Mouse (Mus musculus) liver, embryonic 12.5 days (tissue): ENCODE data around the gene Becn1. TPM values are rescaled to one million over a fixed set of nuclear protein-coding genes. Genes with fewer than 3 reads are reported as not detected.
A peak's percentile ranks its signal among the peaks of the same experiment; 100 is the strongest.

ENCODE experiments used
- ATAC-seq: fragments of 200-750 bp; cut with Nextera tagmentation; 2 replicates; pipeline ENCODE4 v1.8.0; 2017; ENCODE audit warnings: moderate number of reproducible peaks, mild to moderate bottlenecking, moderate library complexity
- H3K27ac ChIP-seq: fragments of 300-500 bp; sonication (generic); 2 replicates; pipeline ENCODE4 v1.5.1; 2016; ENCODE audit warnings: mild to moderate bottlenecking
- H3K27me3 ChIP-seq: fragments of 300-500 bp; sonication (generic); replicated peaks from 2 replicates; pipeline ENCODE4 v1.6.1; 2016; ENCODE audit warnings: mild to moderate bottlenecking, moderate library complexity
- H3K36me3 ChIP-seq: fragments of 300-500 bp; sonication (generic); 2 replicates; pipeline ENCODE4 v1.6.1; 2016; ENCODE audit warnings: mild to moderate bottlenecking, moderate library complexity
- H3K4me1 ChIP-seq: fragments of 300-500 bp; sonication (generic); 2 replicates; pipeline ENCODE4 v1.6.1; 2016
- H3K4me2 ChIP-seq: fragments of 300-500 bp; sonication (generic); 2 replicates; pipeline ENCODE4 v1.6.1; 2016; ENCODE audit warnings: mild to moderate bottlenecking, moderate library complexity
- H3K4me3 ChIP-seq: fragments of 300-500 bp; sonication (generic); 2 replicates; pipeline ENCODE4 v1.5.1; 2016; ENCODE audit warnings: mild to moderate bottlenecking, moderate library complexity
- H3K9ac ChIP-seq: fragments of 300-500 bp; sonication (generic); 2 replicates; pipeline ENCODE4 v1.6.1; 2016; ENCODE audit warnings: mild to moderate bottlenecking, moderate library complexity
- H3K9me3 ChIP-seq: fragments of 300-500 bp; sonication (generic); replicated peaks from 2 replicates; pipeline ENCODE4 v1.6.1; 2016; ENCODE audit warnings: mild to moderate bottlenecking, moderate library complexity
- WGBS: fragments of 180-500 bp; shearing (Covaris S2); methylation state at CpG from one replicate; pipeline ENCODE4 v1.1.7; 2016; ENCODE audit not compliant: insufficient replicate concordance; 5-methylcytosine and 5-hydroxymethylcytosine counted together
- polyA plus RNA-seq: library from polyadenylated mRNA; unstranded; fragments of >200 nt; fragmentation: Nextera tagmentation; extraction: Ambion mirVana; gene quantifications from 2 replicates; pipeline ENCODE4 v1.2.1, GENCODE M21; 2016

Becn1 gene
- 115 and 119 TPM in 2 replicates for polyA plus RNA-seq

DNA sequence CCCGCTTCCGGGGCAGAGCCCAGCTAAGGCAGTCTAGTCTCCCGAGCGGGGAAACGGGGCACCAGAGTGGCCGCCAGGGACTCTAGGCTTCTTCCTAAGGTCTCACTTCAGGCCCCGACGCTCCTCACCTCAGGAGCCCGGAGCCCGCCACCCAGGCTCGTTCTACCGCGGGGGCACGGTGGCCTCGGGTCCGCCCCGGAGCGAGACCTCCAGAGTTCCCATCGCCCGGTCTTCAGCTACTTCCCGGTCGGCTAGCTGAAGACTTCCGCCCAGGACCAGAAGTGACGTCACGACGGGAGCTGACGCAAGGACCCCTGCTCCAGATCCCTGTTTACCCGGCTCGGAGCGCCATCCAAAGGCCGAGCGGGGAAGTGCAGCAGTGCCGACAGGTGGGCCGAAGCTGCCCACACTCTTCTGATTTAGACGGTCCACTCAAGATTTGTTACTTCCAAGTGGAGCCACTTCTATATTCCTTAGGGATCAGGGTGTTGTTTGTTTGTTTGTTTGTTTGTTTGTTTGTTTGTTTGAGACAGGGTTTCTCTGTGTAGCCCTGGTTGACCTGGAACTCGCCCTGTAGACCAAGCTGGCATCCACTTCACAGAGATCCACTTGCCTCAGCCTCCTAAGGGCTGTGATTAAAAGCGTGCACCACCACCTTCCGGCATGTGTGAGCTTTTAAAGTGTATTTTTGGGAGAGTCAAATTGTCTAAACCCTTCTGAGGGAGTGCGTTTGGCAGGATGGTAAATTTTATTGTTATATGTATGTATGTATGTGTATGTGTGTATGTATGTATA is at the start of gene Becn1:
Gene Becn1 (minus strand): TSS at position 283 of the 795 bp plus-strand sequence.
- Histone ChIP-seq H3K27ac (peak within 1 kb of the TSS; percentile 86), H3K9ac (peak within 1 kb of the TSS; percentile 95), H3K36me3 (peaks cover 31% of the 10 kb centered on the region), H3K4me1 (peaks cover 37% of the 10 kb centered on the region), H3K4me3 (peak within 1 kb of the TSS; percentile 96), H3K9me3 (no peaks in the 10 kb centered on the region), H3K4me2 (peak within 1 kb of the TSS; percentile 92), H3K27me3 (peaks cover 11% of the 10 kb centered on the region; the same call in 1 of the 2 replicates)
- 8% methylated on average over 39 of the region's 39 CpGs for WGBS
- peak; percentile 94 for ATAC-seq

DNA sequence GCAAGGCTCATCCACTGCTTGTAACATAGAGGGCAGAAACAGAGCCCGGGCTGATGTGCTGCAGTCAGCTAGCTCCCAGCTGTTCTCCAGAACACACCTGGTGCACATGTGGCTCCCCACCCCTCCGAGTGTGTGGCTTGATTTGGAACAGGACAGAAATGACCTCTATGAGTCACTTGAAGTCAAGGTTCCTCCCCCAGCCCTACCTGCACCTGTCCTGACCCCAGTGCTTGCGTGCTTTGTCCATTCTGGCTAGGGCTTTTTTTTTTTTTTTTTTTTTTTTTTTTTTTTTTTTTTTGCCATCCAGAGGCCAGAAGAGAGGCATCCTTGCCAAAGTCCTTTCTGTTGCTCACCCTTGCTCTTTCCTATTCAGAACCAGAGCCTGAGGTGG is 49.6 kb upstream of the Becn1 start:
- Histone ChIP-seq H3K4me2 (no peak overlapping the region), H3K4me3 (no peak overlapping the region), H3K4me1 (0 out of 2 replicates have a peak, but pooled peaks cover 4% of the 10 kb centered on the region), H3K27me3 (peaks cover 21% of the 10 kb centered on the region), H3K27ac (no peak overlapping the region), H3K9ac (no peak overlapping the region), H3K36me3 (no peaks in the 10 kb centered on the region), H3K9me3 (no peaks in the 10 kb centered on the region)
- 54% methylated on average over 3 of the region's 3 CpGs for WGBS
- ATAC-seq, result no peak

GRCm38 (mm10) chr11:101351100-101351720 is 49.1 kb upstream of the Becn1 start:
- no peaks in the 10 kb centered on the region for H3K9me3 ChIP-seq
- 0 out of 2 replicates have a peak, but pooled peaks cover 4% of the 10 kb centered on the region for H3K4me1 ChIP-seq
- H3K27ac ChIP-seq, result no peak overlapping the region
- no peak overlapping the region for H3K4me2 ChIP-seq
- no peaks in the 10 kb centered on the region for H3K36me3 ChIP-seq
- peaks cover 21% of the 10 kb centered on the region for H3K27me3 ChIP-seq
- H3K9ac ChIP-seq, result no peak overlapping the region
- 54% methylated on average over 11 of the region's 11 CpGs for WGBS
- ATAC-seq, result no peak
- H3K4me3 ChIP-seq, result no peak overlapping the region

DNA sequence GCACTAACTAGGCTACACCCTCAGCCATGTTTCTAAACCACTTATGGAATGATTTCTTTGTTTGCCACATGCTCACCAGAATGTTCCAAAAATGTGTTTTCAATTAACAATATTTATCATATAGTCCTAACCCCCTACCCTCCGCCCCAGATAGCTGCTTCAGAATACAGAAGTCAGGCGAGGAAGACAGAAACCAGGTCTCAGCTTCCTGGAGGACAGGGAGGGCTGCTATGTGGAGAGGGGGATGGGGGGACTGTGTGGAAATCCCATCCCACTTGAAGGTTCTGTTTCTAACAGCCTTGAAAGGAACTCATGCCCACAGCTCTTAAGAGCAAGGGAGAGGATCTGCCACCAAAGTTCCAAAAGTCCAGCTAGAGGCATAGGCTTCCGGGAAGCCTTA is 47.1 kb upstream of the Becn1 start:
- Histone ChIP-seq H3K36me3 (no peaks in the 10 kb centered on the region), H3K9me3 (no peaks in the 10 kb centered on the region), H3K27ac (no peak overlapping the region), H3K4me2 (no peak overlapping the region), H3K27me3 (peaks cover 21% of the 10 kb centered on the region), H3K9ac (no peak overlapping the region), H3K4me1 (0 out of 2 replicates have a peak, but pooled peaks cover 3% of the 10 kb centered on the region), H3K4me3 (no peak overlapping the region)
- no peak for ATAC-seq
- WGBS, result 54% methylated on average over 3 of the region's 3 CpGs

DNA sequence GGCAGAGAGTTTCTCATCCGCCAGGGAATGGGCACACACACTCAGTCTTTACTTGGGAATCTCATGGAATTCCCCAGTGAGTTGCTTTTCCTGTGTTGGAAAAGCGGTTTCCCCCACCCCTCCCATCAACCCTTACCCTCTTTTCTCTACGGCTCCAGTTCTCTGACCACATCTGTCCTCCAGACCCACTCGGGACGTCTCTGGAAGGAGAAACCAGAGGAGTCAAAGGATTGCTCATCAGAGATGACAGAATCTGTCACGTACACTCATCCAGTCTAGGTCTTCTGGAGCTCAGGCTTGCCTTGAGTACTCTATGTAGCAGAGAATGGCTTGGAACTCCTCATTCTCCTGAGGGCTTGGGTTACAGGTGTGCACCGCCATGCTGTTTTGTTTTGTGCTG is 46.7 kb upstream of the Becn1 start:
- no peaks in the 10 kb centered on the region for H3K36me3 ChIP-seq
- no peak for ATAC-seq
- 57% methylated on average over 7 of the region's 7 CpGs for WGBS

DNA sequence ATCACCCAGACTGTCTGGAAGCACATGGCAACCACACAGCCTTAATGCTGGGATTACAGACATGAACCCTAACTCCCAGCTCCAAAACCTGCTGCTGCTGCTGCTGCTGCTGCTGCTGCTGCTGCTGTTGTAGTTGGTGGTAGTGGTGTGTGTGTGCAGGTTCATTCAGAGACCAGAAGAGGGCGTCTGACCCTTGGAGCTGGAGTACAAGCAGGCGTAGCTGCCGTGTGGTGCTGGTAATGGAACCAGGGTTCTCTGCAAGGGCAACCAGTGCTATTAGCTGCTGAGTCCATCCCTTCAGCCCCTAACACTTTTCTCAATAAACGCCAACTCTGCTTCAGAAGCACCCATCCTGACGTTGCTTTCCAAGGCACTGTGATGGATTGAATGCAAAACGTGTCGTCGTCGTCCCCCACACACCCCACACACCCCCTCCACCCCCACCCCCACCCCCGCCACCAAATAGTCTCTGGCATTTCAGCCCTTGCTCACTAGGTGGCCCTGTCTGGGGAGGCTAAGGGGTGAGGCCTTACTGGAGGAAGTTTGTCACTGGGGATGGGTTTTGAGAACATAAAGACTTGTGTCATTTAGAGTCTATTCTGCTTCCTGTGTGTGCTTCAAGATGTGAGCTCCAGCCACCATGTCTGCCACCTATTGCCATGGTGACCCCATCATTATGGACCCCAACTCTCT is 45.1 kb upstream of the Becn1 start:
- Histone ChIP-seq H3K9me3 (no peaks in the 10 kb centered on the region), H3K27me3 (peaks cover 14% of the 10 kb centered on the region), H3K4me3 (no peak overlapping the region), H3K4me1 (no peaks in the 10 kb centered on the region), H3K36me3 (no peaks in the 10 kb centered on the region), H3K4me2 (no peak overlapping the region), H3K9ac (no peak overlapping the region), H3K27ac (no peak overlapping the region)
- WGBS, result 52% methylated on average over 10 of the region's 10 CpGs
- ATAC-seq, result no peak

More for the DNA sequence above, 46.7 kb upstream of the Becn1 start:
- Histone ChIP-seq H3K9ac (no peak overlapping the region), H3K4me2 (no peak overlapping the region), H3K9me3 (no peaks in the 10 kb centered on the region), H3K4me3 (no peak overlapping the region), H3K4me1 (no peaks in the 10 kb centered on the region), H3K27ac (no peak overlapping the region), H3K27me3 (peaks cover 21% of the 10 kb centered on the region)

DNA sequence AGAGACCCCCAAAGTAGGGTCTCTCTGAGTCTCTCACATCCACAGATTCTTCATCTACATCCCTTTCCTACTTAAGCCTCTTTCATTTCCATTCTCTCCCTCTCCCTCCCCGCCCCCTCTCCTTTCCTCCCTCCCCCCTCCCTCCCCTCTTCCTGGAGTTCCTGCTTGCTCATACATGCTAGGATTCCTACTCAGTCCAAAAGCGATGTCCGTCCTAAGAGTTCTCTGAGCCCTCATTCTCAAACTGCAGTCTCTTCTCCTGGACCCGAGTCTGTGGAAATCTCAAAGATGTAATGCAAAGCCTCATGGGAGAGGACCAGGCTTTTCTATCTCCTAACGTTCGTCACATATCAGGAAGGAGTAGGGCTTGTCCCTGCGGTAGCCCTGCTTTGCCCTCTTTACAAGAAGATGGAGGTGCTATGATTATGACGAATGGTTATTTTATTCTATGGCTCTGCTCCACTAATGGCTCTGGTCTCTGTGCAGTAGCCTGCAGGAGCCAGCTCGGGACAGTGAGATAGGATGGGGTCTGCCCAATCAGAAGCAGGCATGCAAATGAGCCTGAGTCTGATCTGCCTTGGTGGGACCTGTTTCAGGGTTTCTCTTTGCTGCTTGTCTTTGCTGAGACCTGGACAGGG is 36.2 kb upstream of the Becn1 start:
- H3K4me1 ChIP-seq, result peaks cover 31% of the 10 kb centered on the region
- H3K27me3 ChIP-seq, result no peaks in the 10 kb centered on the region; the same call in 1 of the 2 replicates
- no peaks in the 10 kb centered on the region for H3K9me3 ChIP-seq
- H3K4me2 ChIP-seq, result peak overlapping the region; percentile 48
- H3K36me3 ChIP-seq, result no peaks in the 10 kb centered on the region
- no peak overlapping the region for H3K9ac ChIP-seq
- H3K27ac ChIP-seq, result 0 out of 2 replicates have a peak overlapping the region, but pooled peaks have one; percentile 18
- peak; percentile 88 for ATAC-seq
- 2% methylated on average over 9 of the region's 9 CpGs for WGBS
- peak overlapping the region; percentile 4; the same call in 1 of the 2 replicates for H3K4me3 ChIP-seq

GRCm38 (mm10) chr11:101335685-101336084 is 33.6 kb upstream of the Becn1 start:
- ATAC-seq, result no peak
- Histone ChIP-seq H3K9me3 (no peaks in the 10 kb centered on the region), H3K4me1 (peaks cover 31% of the 10 kb centered on the region), H3K9ac (no peak overlapping the region), H3K36me3 (no peaks in the 10 kb centered on the region), H3K27ac (no peak overlapping the region), H3K4me2 (no peak overlapping the region), H3K4me3 (no peak overlapping the region), H3K27me3 (no peaks in the 10 kb centered on the region; the same call in 1 of the 2 replicates)
- WGBS, result 74% methylated on average over 9 of the region's 9 CpGs

DNA sequence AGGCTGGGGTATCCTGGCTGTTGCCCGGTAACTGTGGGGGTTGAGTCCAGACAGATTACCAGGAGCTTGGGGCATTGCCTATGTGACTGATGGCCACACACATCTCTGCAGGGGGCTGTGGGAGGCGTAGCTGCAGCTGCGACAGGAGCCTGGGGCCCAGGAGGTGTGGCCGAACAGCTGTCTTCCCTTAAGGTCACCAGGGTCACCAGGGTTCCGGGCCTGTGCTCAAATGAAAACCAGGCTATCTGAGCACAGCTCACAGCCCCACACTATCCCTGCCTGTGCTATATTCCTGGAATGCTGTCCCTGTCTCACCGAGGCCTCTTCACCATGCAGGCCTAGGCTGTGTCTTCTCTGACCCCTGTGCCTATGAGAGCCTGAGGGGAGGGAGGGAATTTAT is 32.4 kb upstream of the Becn1 start:
- no peaks in the 10 kb centered on the region for H3K36me3 ChIP-seq
- ATAC-seq, result no peak
- H3K4me3 ChIP-seq, result no peak overlapping the region
- H3K27me3 ChIP-seq, result no peaks in the 10 kb centered on the region; the same call in 1 of the 2 replicates
- H3K4me2 ChIP-seq, result no peak overlapping the region
- H3K4me1 ChIP-seq, result peaks cover 31% of the 10 kb centered on the region
- WGBS, result 38% methylated on average over 6 of the region's 6 CpGs
- H3K9me3 ChIP-seq, result no peaks in the 10 kb centered on the region
- H3K9ac ChIP-seq, result 0 out of 2 replicates have a peak overlapping the region, but pooled peaks have one; percentile 19
- H3K27ac ChIP-seq, result no peak overlapping the region

- H3K9me3 ChIP-seq, result no peaks in the 10 kb centered on the region
- H3K27ac ChIP-seq, result no peak overlapping the region
- H3K4me1 ChIP-seq, result peaks cover 29% of the 10 kb centered on the region
- no peak overlapping the region for H3K4me3 ChIP-seq
- no peak overlapping the region for H3K4me2 ChIP-seq
- H3K36me3 ChIP-seq, result peaks cover 3% of the 10 kb centered on the region; the same call in 1 of the 2 replicates
- no peaks in the 10 kb centered on the region; the same call in 1 of the 2 replicates for H3K27me3 ChIP-seq
- no peak overlapping the region for H3K9ac ChIP-seq
- no peak for ATAC-seq
- 51% methylated on average over 10 of the region's 10 CpGs for WGBS
These were observed 31.9 kb upstream of the Becn1 start for GRCm38 (mm10) chr11:101334023-101334422.

DNA sequence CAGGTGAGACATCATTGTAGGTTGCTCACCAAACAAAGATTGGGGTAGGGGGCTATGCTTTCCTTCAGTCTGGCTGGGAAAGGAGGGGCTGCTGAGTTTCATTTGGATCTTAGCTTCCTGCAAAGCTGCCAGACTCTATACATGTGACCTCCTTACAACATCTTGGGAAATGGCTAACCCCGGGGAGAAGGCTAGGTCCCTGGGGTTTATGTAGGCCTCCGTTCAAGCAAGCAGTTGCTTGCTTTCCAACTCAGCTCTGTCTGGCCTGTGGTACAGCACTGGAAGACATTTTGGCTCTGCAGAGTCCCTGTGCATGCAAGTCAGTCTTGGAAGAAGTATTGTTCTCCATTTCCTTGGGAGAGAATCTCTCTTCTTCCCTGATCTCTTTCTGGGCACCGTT is 30.5 kb upstream of the Becn1 start:
- 72% methylated on average over 3 of the region's 3 CpGs for WGBS
- Histone ChIP-seq H3K9ac (no peak overlapping the region), H3K4me2 (no peak overlapping the region), H3K27me3 (no peaks in the 10 kb centered on the region; the same call in 1 of the 2 replicates), H3K4me1 (peaks cover 14% of the 10 kb centered on the region), H3K27ac (no peak overlapping the region), H3K4me3 (no peak overlapping the region), H3K36me3 (peaks cover 8% of the 10 kb centered on the region; the same call in 1 of the 2 replicates), H3K9me3 (no peaks in the 10 kb centered on the region)
- no peak for ATAC-seq
